Mouse (Mus musculus): ENCODE measurements around the gene Mef2b. TPM values are rescaled to one million over a fixed set of nuclear protein-coding genes. Genes with fewer than 3 reads are reported as not detected.
"Not testable (repeated sequence)": the region's sequence is repeated elsewhere in the genome, so short reads cannot be mapped to it uniquely, and the experiment has no call there.

The Mef2b gene
- polyA plus RNA-seq, 1 experiment from 2014 or later = 0.26 TPM

DNA sequence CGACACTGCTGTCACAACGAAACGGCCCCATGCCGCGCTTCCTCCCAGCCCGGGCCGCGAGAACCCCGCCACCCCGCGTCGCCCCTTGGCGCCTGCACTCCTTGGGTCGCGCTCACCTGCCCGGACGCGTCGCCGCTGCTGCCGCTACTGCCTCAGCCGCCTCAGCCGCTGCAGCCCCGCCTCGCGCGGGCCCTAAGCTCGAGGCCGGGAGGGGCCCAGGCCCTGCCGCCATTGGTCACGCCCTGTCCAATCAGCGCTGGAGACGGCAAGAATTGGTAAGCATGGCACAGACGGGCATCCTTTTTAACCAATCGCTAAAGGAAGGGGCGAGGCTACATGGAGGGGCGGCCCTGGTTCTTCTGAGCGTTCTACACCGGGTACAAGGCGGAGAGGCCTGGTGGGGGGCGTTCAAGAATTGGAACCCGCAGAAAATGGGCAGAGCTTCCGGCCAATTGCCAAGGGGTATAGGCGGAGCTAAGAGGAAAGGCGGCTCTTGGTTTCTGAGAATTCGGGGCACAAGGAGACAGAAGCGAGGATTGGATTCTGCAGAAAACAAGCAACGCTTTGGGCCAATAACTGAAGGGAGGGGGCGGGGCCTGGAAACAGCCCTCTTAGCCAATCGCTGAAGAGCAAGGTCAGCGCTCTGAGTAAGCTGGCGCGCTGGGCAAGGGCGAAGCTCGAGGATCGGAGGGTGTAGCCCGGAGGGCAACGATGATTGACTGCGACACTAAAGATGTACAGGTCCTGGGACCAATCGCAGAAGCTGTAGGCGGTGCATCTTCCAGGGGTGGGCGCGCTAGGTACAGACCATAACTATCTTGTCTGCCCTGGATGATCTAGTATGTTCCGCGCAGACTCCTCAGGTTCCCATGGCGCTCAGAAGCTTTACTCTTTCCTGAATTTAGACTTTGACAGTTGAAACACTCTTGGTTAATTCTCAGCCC, 72.9 kb downstream of the Mef2b start, which contains the start of gene Slc25a42:
Gene Slc25a42, minus strand, starts transcription at position 194 of the 944 bp plus-strand sequence.
- Histone ChIP-seq H3K9me3 (no peaks in the 10 kb centered on the region), H3K27me3 (peaks cover 26% of the 10 kb centered on the region), H3K4me2 (replicated peaks) (peak within 1 kb of the TSS; percentile 92), H3K4me3 (replicated peaks) (peak within 1 kb of the TSS; percentile 63), H3K36me3 (no peaks in the 10 kb centered on the region), H3K4me1 (replicated peaks) (peaks cover 19% of the 10 kb centered on the region), H3K27ac (peak within 1 kb of the TSS; percentile 69), H3K9ac (replicated peaks) (peak within 1 kb of the TSS; percentile 72)
- WGBS = under 1% methylated on average over 63 of the region's 66 CpGs
- peak; percentile 99 for ATAC-seq

DNA sequence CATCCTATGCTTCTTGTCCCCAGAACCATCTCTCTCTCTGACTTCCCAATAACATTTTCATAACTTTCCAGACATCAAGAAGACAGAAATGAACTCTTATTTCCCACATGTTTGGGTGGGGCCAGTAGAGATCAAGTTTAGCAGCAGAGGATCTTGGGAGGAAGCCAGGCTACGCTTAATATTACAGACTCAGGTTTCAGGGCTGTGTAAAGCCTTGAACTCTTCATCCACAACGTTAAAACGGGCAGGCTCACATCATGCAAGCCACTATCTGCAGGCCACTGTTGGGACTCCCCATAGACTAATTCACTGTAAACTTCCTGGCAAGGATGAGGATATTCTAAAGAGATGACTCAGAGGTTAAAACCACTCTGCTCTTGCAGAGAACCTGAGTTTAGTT, 74.9 kb downstream of the Mef2b start:
- H3K9ac ChIP-seq (replicated peaks) = no peak overlapping the region
- no peak for ATAC-seq
- peaks cover 23% of the 10 kb centered on the region for H3K27me3 ChIP-seq
- 78% methylated on average over 3 of the region's 3 CpGs for WGBS
- H3K4me1 ChIP-seq (replicated peaks) = peaks cover 23% of the 10 kb centered on the region
- no peak overlapping the region for H3K27ac ChIP-seq
- no peaks in the 10 kb centered on the region for H3K9me3 ChIP-seq
- no peaks in the 10 kb centered on the region for H3K36me3 ChIP-seq
- H3K4me3 ChIP-seq (replicated peaks) = no peak overlapping the region
- H3K4me2 ChIP-seq (replicated peaks) = no peak overlapping the region

GRCm38 (mm10) chr8:70215092-70215491, 75.6 kb downstream of the Mef2b start:
- peaks cover 18% of the 10 kb centered on the region for H3K27me3 ChIP-seq
- H3K36me3 ChIP-seq = peaks cover 1% of the 10 kb centered on the region
- no peaks in the 10 kb centered on the region for H3K9me3 ChIP-seq
- H3K27ac ChIP-seq = no peak overlapping the region
- peaks cover 23% of the 10 kb centered on the region for H3K4me1 ChIP-seq (replicated peaks)
- H3K4me2 ChIP-seq (replicated peaks) = no peak overlapping the region
- ATAC-seq = no peak
- H3K9ac ChIP-seq (replicated peaks) = no peak overlapping the region
- no peak overlapping the region for H3K4me3 ChIP-seq (replicated peaks)
- WGBS = 77% methylated on average over 5 of the region's 5 CpGs

GRCm38 (mm10) chr8:70216161-70216560, 76.7 kb downstream of the Mef2b start:
- Histone ChIP-seq H3K4me1 (replicated peaks) (peaks cover 14% of the 10 kb centered on the region), H3K36me3 (peaks cover 12% of the 10 kb centered on the region)
- 79% methylated on average over 3 of the region's 3 CpGs for WGBS
- not testable (repeated sequence) for H3K9me3 ChIP-seq; H3K27me3 ChIP-seq; H3K4me2 ChIP-seq (replicated peaks); H3K9ac ChIP-seq (replicated peaks); H3K4me3 ChIP-seq (replicated peaks); H3K27ac ChIP-seq; ATAC-seq

DNA sequence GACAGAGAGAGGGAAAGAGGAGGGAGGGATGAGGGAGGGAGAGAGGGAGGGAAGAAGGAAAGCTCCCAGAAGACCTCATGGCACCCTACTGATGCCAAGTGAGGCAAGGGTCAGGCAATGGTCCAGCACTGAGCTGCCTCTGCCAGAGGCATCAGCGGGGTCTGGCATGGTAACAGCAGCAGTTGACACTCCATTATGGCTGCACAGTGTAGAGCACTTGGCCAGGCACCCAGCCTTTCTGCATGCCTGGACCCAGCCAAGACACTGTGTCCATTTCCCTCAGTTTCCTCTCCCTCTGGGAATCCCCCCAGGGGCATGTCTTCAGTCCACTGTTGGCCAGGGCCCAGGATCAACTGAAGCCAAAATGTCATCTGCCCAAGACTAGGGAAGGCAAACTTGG, 77.1 kb downstream of the Mef2b start:
- Histone ChIP-seq H3K4me3 (replicated peaks) (no peak overlapping the region), H3K9me3 (no peaks in the 10 kb centered on the region), H3K4me2 (replicated peaks) (no peak overlapping the region), H3K36me3 (peaks cover 16% of the 10 kb centered on the region), H3K27ac (no peak overlapping the region), H3K4me1 (replicated peaks) (peaks cover 11% of the 10 kb centered on the region), H3K27me3 (peaks cover 5% of the 10 kb centered on the region; the same call in 1 of the 2 replicates), H3K9ac (replicated peaks) (no peak overlapping the region)
- WGBS = 58% methylated on average over 1 of the region's 1 CpGs
- no peak for ATAC-seq

Small RNAs within 50 kb of the gene (microRNA-seq; reads per million reads assigned to microRNA genes)
- gene Mir7066 = 2.5 reads per million, percentile 7 among the genes with 10 or more reads in this experiment

Other genes with a start within 250 kb of the Mef2b start
- gene Tssk6, start 237.5 kb upstream of the Mef2b start, polyA plus RNA-seq (2015; fragmentation: Nextera tagmentation; extraction: Ambion mirVana) = 3.7 and 4.1 TPM in 2 replicates
- gene Ndufa13, start 237.2 kb upstream of the Mef2b start, polyA plus RNA-seq (2015; fragmentation: Nextera tagmentation; extraction: Ambion mirVana) = 174 and 181 TPM in 2 replicates
- 9.1 and 10.8 TPM in 2 replicates for gene Yjefn3, start 237.0 kb upstream of the Mef2b start, polyA plus RNA-seq (2015; fragmentation: Nextera tagmentation; extraction: Ambion mirVana)
- 26.0 and 27.7 TPM in 2 replicates for gene Gatad2a, start 143.3 kb upstream of the Mef2b start, polyA plus RNA-seq (2015; fragmentation: Nextera tagmentation; extraction: Ambion mirVana)
- gene Mau2, start 97.0 kb upstream of the Mef2b start, polyA plus RNA-seq (2015; fragmentation: Nextera tagmentation; extraction: Ambion mirVana) = 83.9 and 87.6 TPM in 2 replicates
- 62.1 and 65.1 TPM in 2 replicates for gene Sugp1, start 96.9 kb upstream of the Mef2b start, polyA plus RNA-seq (2015; fragmentation: Nextera tagmentation; extraction: Ambion mirVana)
- 1.8 TPM in 2 replicates for gene Tm6sf2, start 66.8 kb upstream of the Mef2b start, polyA plus RNA-seq (2015; fragmentation: Nextera tagmentation; extraction: Ambion mirVana)
- 0.39 and 0.40 TPM in 2 replicates for gene Hapln4, start 56.3 kb upstream of the Mef2b start, polyA plus RNA-seq (2015; fragmentation: Nextera tagmentation; extraction: Ambion mirVana)
- gene Ncan, start 18.8 kb upstream of the Mef2b start, polyA plus RNA-seq (2015; fragmentation: Nextera tagmentation; extraction: Ambion mirVana) = 139 and 146 TPM in 2 replicates
- gene Nr2c2ap, start 8.4 kb upstream of the Mef2b start, polyA plus RNA-seq (2015; fragmentation: Nextera tagmentation; extraction: Ambion mirVana) = 27.2 and 30.4 TPM in 2 replicates
- gene Rfxank, start 557 bp upstream of the Mef2b start, polyA plus RNA-seq (2015; fragmentation: Nextera tagmentation; extraction: Ambion mirVana) = 12.5 and 13.4 TPM in 2 replicates
- 53.0 and 56.5 TPM in 2 replicates for gene Borcs8, start 212 bp upstream of the Mef2b start, polyA plus RNA-seq (2015; fragmentation: Nextera tagmentation; extraction: Ambion mirVana)
- 44.6 and 49.5 TPM in 2 replicates for gene Tmem161a, start 32.6 kb downstream of the Mef2b start, polyA plus RNA-seq (2015; fragmentation: Nextera tagmentation; extraction: Ambion mirVana)
- gene Slc25a42, start 72.6 kb downstream of the Mef2b start, polyA plus RNA-seq (2015; fragmentation: Nextera tagmentation; extraction: Ambion mirVana) = 4.3 and 4.4 TPM in 2 replicates
- 84.2 and 86.0 TPM in 2 replicates for gene Sugp2, start 94.5 kb downstream of the Mef2b start, polyA plus RNA-seq (2015; fragmentation: Nextera tagmentation; extraction: Ambion mirVana)
- 74.2 and 77.6 TPM in 2 replicates for gene Armc6, start 94.8 kb downstream of the Mef2b start, polyA plus RNA-seq (2015; fragmentation: Nextera tagmentation; extraction: Ambion mirVana)
- 57.7 and 61.5 TPM in 2 replicates for gene Homer3, start 143.1 kb downstream of the Mef2b start, polyA plus RNA-seq (2015; fragmentation: Nextera tagmentation; extraction: Ambion mirVana)
- gene Ddx49, start 162.8 kb downstream of the Mef2b start, polyA plus RNA-seq (2015; fragmentation: Nextera tagmentation; extraction: Ambion mirVana) = 50.0 and 54.6 TPM in 2 replicates
- gene Cope, start 162.8 kb downstream of the Mef2b start, polyA plus RNA-seq (2015; fragmentation: Nextera tagmentation; extraction: Ambion mirVana) = 273 and 290 TPM in 2 replicates
- gene Cers1, start 176.1 kb downstream of the Mef2b start, polyA plus RNA-seq (2015; fragmentation: Nextera tagmentation; extraction: Ambion mirVana) = 23.7 and 26.2 TPM in 2 replicates
- gene Gdf1, start 190.1 kb downstream of the Mef2b start, polyA plus RNA-seq (2015; fragmentation: Nextera tagmentation; extraction: Ambion mirVana) = 3.7 and 6.0 TPM in 2 replicates
- 15.5 and 18.1 TPM in 2 replicates for gene Upf1, start 213.6 kb downstream of the Mef2b start, polyA plus RNA-seq (2015; fragmentation: Nextera tagmentation; extraction: Ambion mirVana)
- gene Comp, start 233.8 kb downstream of the Mef2b start, polyA plus RNA-seq (2015; fragmentation: Nextera tagmentation; extraction: Ambion mirVana) = 0.21 and 0.42 TPM in 2 replicates